Mouse (Mus musculus) hindbrain, embryonic 13.5 days (tissue): Measurements from ENCODE around the gene 1700086D15Rik. TPM values are rescaled to one million over a fixed set of nuclear protein-coding genes. Genes with fewer than 3 reads are reported as not detected.

ENCODE experiments used
- ATAC-seq: fragments of 200-750 bp; cut with Nextera tagmentation; 2 replicates; pipeline ENCODE4 v1.8.0; 2017; ENCODE audit warnings: moderate TSS enrichment; ENCODE audit not compliant: low FRiP score
- H3K27ac ChIP-seq: fragments of 300-500 bp; sonication (generic); 2 replicates; pipeline ENCODE4 v1.5.1; 2015; ENCODE audit warnings: inconsistent platforms, mild to moderate bottlenecking, moderate library complexity
- H3K27me3 ChIP-seq: fragments of 300-500 bp; sonication (generic); 2 replicates; pipeline ENCODE4 v1.6.1; 2015; ENCODE audit warnings: mild to moderate bottlenecking, inconsistent platforms
- H3K36me3 ChIP-seq: fragments of 300-500 bp; sonication (generic); 2 replicates; pipeline ENCODE4 v1.6.1; 2015; ENCODE audit warnings: mild to moderate bottlenecking, inconsistent platforms
- H3K4me1 ChIP-seq: fragments of 300-500 bp; sonication (generic); replicated peaks from 2 replicates; pipeline ENCODE4 v1.6.1; 2015; ENCODE audit warnings: inconsistent platforms
- H3K4me2 ChIP-seq: fragments of 300-500 bp; sonication (generic); 2 replicates; pipeline ENCODE4 v1.6.1; 2015; ENCODE audit warnings: inconsistent platforms, mild to moderate bottlenecking, moderate library complexity
- H3K4me3 ChIP-seq: fragments of 300-500 bp; sonication (generic); 2 replicates; pipeline ENCODE4 v1.5.1; 2015; ENCODE audit warnings: mild to moderate bottlenecking, inconsistent platforms
- H3K9ac ChIP-seq: fragments of 300-500 bp; sonication (generic); 2 replicates; pipeline ENCODE4 v1.6.1; 2015; ENCODE audit warnings: mild to moderate bottlenecking, inconsistent platforms
- H3K9me3 ChIP-seq: fragments of 300-500 bp; sonication (generic); 2 replicates; pipeline ENCODE4 v1.6.1; 2016; ENCODE audit warnings: inconsistent platforms
- WGBS: fragments of 180-500 bp; shearing (Covaris S2); methylation state at CpG from one replicate; pipeline ENCODE4 v1.1.7; 2015; 5-methylcytosine and 5-hydroxymethylcytosine counted together
- polyA plus RNA-seq: library from polyadenylated mRNA; unstranded; fragments of >200 nt; fragmentation: Nextera tagmentation; extraction: Ambion mirVana; gene quantifications from 2 replicates; pipeline ENCODE4 v1.2.1, GENCODE M21; 2015

1700086D15Rik gene
- polyA plus RNA-seq, 1 experiment from 2014 or later = not detected

GRCm38 (mm10) chr11:65161881-65162766, 2.4 kb upstream of the 1700086D15Rik start:
- peak; percentile 93 for ATAC-seq
- Histone ChIP-seq H3K4me1 (peaks cover 24% of the 10 kb centered on the region), H3K27ac (peak overlapping the region; percentile 81), H3K4me3 (peak overlapping the region; percentile 88), H3K9me3 (no peaks in the 10 kb centered on the region), H3K36me3 (0 out of 2 replicates have a peak, but pooled peaks cover 2% of the 10 kb centered on the region), H3K4me2 (peak overlapping the region; percentile 86), H3K9ac (peak overlapping the region; percentile 92), H3K27me3 (0 out of 2 replicates have a peak, but pooled peaks cover 5% of the 10 kb centered on the region)
- under 1% methylated on average over 49 of the region's 49 CpGs for WGBS

- no peaks in the 10 kb centered on the region for H3K9me3 ChIP-seq
- peak overlapping the region; percentile 92 for H3K9ac ChIP-seq
- H3K27ac ChIP-seq = peak overlapping the region; percentile 30; the same call in 1 of the 2 replicates
- peak overlapping the region; percentile 88 for H3K4me3 ChIP-seq
- ATAC-seq = no peak
- H3K36me3 ChIP-seq = 0 out of 2 replicates have a peak, but pooled peaks cover 2% of the 10 kb centered on the region
- H3K4me1 ChIP-seq = peaks cover 24% of the 10 kb centered on the region
- 0 out of 2 replicates have a peak, but pooled peaks cover 5% of the 10 kb centered on the region for H3K27me3 ChIP-seq
- 58% methylated on average over 7 of the region's 7 CpGs for WGBS
- H3K4me2 ChIP-seq = peak overlapping the region; percentile 86
Observed at GRCm38 (mm10) chr11:65160991-65161880, 1.5 kb upstream of the 1700086D15Rik start.

DNA sequence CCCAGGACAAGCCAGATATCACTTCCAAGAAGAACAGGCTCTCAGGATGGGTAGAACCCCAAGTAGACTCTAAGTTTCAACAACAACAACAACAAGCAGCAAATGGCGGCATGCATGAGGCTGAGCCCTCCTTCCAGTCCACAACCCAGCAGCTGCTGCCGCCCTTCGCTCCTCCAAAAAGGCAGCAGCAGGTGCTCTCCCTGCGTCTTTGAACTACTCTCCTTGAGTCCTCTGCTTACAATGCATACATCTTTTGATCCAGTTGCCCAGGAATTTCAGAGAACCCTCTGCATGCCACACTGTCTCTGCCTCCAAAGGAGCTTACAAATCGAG, 1.1 kb downstream of the 1700086D15Rik start:
- no peak overlapping the region for H3K9ac ChIP-seq
- peaks cover 26% of the 10 kb centered on the region for H3K4me1 ChIP-seq
- H3K27me3 ChIP-seq = 0 out of 2 replicates have a peak, but pooled peaks cover 5% of the 10 kb centered on the region
- WGBS = 97% methylated on average over 5 of the region's 5 CpGs
- H3K9me3 ChIP-seq = no peaks in the 10 kb centered on the region
- no peak overlapping the region for H3K4me2 ChIP-seq
- H3K27ac ChIP-seq = no peak overlapping the region
- no peak for ATAC-seq
- no peak overlapping the region for H3K4me3 ChIP-seq
- 0 out of 2 replicates have a peak, but pooled peaks cover 2% of the 10 kb centered on the region for H3K36me3 ChIP-seq

DNA sequence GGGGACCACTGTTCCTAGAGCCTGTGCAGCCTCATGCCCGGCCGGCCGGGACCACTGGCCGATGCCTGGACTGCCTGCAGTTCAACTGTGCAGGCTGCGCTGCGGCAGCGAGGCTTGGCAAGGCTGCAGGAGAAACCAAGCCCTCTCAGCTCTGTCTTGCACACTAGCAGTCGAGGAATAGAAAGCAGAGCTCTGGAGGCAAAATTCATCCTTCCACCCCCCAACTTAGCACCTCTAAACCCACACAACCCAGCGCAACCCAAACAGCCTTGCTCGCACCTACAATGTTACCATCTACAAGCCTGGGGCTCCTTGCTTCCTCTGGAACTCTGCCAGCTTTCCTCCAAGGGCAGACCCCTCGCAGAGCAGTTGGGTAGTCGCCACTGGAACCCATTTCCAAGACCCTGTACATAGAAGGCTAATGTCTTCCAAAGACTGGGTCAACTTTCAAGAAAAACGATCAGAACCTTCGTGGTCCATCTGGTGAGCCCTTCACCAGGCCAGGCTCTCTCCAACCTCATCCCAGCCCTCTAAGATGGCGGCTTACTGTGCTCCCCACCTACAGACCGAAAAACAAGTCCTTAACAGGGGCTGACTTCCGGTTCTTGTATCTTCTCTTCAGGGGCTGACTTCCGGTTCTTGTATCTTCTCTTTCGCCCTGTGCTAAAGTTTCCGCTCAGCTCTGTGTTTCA, 1.6 kb downstream of the 1700086D15Rik start:
- H3K27me3 ChIP-seq = 0 out of 2 replicates have a peak, but pooled peaks cover 5% of the 10 kb centered on the region
- no peak overlapping the region for H3K4me2 ChIP-seq
- WGBS = 94% methylated on average over 20 of the region's 20 CpGs
- no peak overlapping the region for H3K4me3 ChIP-seq
- H3K27ac ChIP-seq = no peak overlapping the region
- peaks cover 26% of the 10 kb centered on the region for H3K4me1 ChIP-seq
- H3K9me3 ChIP-seq = no peaks in the 10 kb centered on the region
- H3K36me3 ChIP-seq = 0 out of 2 replicates have a peak, but pooled peaks cover 2% of the 10 kb centered on the region
- no peak overlapping the region for H3K9ac ChIP-seq
- ATAC-seq = no peak

DNA sequence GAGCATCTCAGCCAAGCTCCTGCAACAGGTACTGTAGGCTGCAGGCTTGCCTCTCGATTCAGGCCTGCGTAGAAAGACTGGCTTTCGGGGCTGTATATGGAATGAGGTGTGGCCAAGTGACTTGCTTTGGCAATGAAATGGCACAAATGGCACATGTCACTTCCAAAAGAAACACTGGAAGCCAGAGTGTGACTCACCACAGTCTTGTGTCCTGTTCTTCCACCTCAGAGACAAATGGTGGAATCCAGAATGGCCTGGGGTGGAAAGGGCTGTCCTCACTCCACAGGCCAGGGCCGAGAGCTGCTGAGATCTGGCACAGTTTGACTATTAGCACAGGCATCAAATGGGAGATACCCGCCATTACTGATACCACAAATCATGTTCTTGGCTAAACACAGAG, 6.7 kb downstream of the 1700086D15Rik start:
- no peaks in the 10 kb centered on the region for H3K9me3 ChIP-seq
- no peak overlapping the region for H3K4me2 ChIP-seq
- ATAC-seq = no peak
- H3K27me3 ChIP-seq = no peaks in the 10 kb centered on the region
- peaks cover 14% of the 10 kb centered on the region; the same call in 1 of the 2 replicates for H3K4me1 ChIP-seq
- 93% methylated on average over 5 of the region's 5 CpGs for WGBS
- H3K27ac ChIP-seq = no peak overlapping the region
- H3K4me3 ChIP-seq = no peak overlapping the region
- H3K36me3 ChIP-seq = no peaks in the 10 kb centered on the region
- no peak overlapping the region for H3K9ac ChIP-seq

GRCm38 (mm10) chr11:65148441-65148840, 11.2 kb downstream of the 1700086D15Rik start:
- Histone ChIP-seq H3K9ac (no peak overlapping the region), H3K4me1 (0 out of 2 replicates have a peak, but pooled peaks cover 4% of the 10 kb centered on the region), H3K4me3 (no peak overlapping the region), H3K27me3 (no peaks in the 10 kb centered on the region), H3K4me2 (no peak overlapping the region), H3K9me3 (no peaks in the 10 kb centered on the region), H3K36me3 (no peaks in the 10 kb centered on the region), H3K27ac (no peak overlapping the region)
- 89% methylated on average over 7 of the region's 7 CpGs for WGBS
- ATAC-seq = no peak

DNA sequence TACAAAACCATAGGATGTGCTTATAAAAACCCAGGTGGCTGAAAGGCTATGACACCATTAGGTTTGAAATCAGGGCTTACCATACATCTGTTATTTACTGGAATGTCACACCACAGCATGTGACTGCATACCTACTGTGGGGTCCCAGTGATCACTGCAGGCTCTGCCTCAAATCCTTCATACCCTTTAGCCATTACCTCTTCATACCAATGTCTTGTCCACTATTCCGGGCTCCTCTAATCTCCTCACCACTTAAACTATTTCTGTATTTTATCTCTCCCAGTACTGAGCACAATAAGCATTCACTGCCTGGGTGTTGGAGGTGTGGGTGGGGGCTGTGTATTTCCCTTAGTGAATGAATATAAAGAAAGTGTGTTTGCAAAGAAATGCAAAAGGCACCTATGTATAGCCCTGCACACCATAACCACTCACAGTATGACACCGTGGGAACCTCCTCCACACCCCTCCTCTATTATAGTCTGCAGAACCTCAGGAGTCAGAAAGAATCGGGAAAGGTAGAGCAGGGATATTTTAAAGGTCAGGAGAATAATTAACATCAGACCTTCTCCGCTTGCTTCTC, 16.8 kb downstream of the 1700086D15Rik start:
- no peak for ATAC-seq
- WGBS = 71% methylated on average over 4 of the region's 4 CpGs
- no peaks in the 10 kb centered on the region for H3K36me3 ChIP-seq
- H3K4me3 ChIP-seq = no peak overlapping the region
- H3K4me1 ChIP-seq = no peaks in the 10 kb centered on the region
- H3K27me3 ChIP-seq = no peaks in the 10 kb centered on the region
- no peak overlapping the region for H3K4me2 ChIP-seq
- H3K9me3 ChIP-seq = no peaks in the 10 kb centered on the region
- no peak overlapping the region for H3K27ac ChIP-seq
- no peak overlapping the region for H3K9ac ChIP-seq

DNA sequence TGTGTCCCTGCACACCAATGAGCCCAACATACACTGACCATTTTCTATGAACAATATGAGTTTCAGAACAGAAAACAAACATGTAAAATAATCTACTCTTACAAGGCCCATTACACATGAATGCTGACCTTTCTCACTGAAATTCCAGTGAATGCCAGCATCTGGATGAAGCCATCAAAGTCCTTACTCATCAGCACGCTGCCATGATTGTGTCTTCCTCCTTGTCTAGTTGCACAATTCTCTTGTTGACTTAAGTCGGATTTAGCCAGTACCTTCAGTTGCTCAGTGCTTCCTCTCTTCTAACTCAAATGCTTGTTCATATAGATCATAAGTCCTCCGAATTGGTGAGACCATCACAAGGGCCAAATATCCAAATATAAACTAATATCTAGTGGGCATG, 20.7 kb downstream of the 1700086D15Rik start:
- Histone ChIP-seq H3K27me3 (no peaks in the 10 kb centered on the region), H3K9ac (no peak overlapping the region), H3K27ac (no peak overlapping the region), H3K4me1 (peaks cover 8% of the 10 kb centered on the region; the same call in 1 of the 2 replicates), H3K9me3 (no peaks in the 10 kb centered on the region), H3K4me3 (no peak overlapping the region), H3K36me3 (no peaks in the 10 kb centered on the region), H3K4me2 (no peak overlapping the region)
- WGBS = 94% methylated on average over 3 of the region's 3 CpGs
- ATAC-seq = no peak

DNA sequence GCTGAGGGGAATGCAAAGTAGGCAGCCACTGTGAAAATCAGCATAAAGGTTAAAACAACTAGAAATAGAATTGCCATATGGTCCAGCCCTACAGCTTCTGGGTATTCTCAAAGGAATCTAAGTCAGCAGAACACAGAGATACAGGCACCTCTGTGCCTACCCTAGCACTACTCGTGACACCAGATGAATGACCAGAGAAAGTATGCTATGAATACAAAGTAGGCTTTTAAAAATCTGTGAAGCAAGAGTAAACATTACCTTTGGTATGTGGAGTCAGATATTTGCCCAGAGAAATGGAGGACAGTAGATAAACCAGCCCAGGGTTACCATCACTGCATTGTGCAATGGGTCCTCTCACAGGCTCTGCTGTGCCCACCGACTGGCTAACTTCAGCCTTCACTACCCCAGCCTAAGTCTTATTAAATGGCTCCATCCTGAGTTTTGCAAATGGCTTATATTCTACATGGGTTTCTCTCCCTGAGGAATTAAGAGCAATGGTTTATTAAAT, 22.5 kb downstream of the 1700086D15Rik start:
- Histone ChIP-seq H3K4me1 (peaks cover 8% of the 10 kb centered on the region; the same call in 1 of the 2 replicates), H3K27ac (no peak overlapping the region), H3K36me3 (no peaks in the 10 kb centered on the region), H3K4me2 (no peak overlapping the region), H3K4me3 (no peak overlapping the region), H3K9me3 (no peaks in the 10 kb centered on the region), H3K27me3 (no peaks in the 10 kb centered on the region), H3K9ac (no peak overlapping the region)
- WGBS = 62% methylated on average over 2 of the region's 2 CpGs
- ATAC-seq = no peak

DNA sequence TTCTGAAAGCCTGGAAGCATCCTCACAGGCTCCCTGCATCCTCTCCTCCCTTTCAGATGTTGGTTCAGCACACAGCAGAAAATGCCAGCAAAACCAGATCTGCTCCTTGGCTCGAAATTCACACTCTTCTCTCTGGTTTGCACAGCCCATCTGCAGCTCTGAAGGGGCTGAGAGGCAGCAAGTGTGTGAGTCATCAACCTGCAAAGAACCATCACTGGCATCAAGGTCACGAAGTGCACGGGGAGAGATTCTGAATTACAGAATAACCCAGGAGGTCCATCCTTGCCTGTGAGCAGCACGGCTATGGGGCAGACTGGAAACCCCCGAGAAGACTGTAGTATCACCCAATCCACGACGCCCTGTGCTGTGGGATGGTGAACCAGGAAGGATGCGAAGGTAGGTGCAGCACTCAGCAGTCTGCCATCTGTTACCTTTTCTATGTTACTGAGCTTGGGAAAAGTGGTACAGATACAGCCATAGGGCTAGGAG, 24.4 kb downstream of the 1700086D15Rik start:
- Histone ChIP-seq H3K4me3 (no peak overlapping the region), H3K4me2 (no peak overlapping the region), H3K27ac (no peak overlapping the region), H3K9ac (no peak overlapping the region), H3K36me3 (no peaks in the 10 kb centered on the region), H3K4me1 (peaks cover 8% of the 10 kb centered on the region; the same call in 1 of the 2 replicates), H3K27me3 (no peaks in the 10 kb centered on the region), H3K9me3 (no peaks in the 10 kb centered on the region)
- no peak for ATAC-seq
- WGBS = 87% methylated on average over 8 of the region's 8 CpGs

- no peak overlapping the region for H3K27ac ChIP-seq
- H3K4me1 ChIP-seq = peaks cover 8% of the 10 kb centered on the region; the same call in 1 of the 2 replicates
- no peaks in the 10 kb centered on the region for H3K9me3 ChIP-seq
- no peak overlapping the region for H3K4me3 ChIP-seq
- WGBS = 93% methylated on average over 4 of the region's 4 CpGs
- no peaks in the 10 kb centered on the region for H3K36me3 ChIP-seq
- ATAC-seq = no peak
- H3K9ac ChIP-seq = no peak overlapping the region
- no peaks in the 10 kb centered on the region for H3K27me3 ChIP-seq
- no peak overlapping the region for H3K4me2 ChIP-seq
Observed at GRCm38 (mm10) chr11:65133661-65134060, 26.0 kb downstream of the 1700086D15Rik start.
